10 mouse cellular contexts compared by ENCODE assay signal in genomic region chr15:96253827-96254226, GRCm38 (mm10). TPM values are rescaled to one million over a fixed set of nuclear protein-coding genes. Genes with fewer than 3 reads are reported as not detected.
A peak's percentile ranks its signal among the peaks of the same experiment; 100 is the strongest.
DNase-seq lines count a peak whose midpoint lies in the region; ATAC-seq and TF ChIP-seq lines count a peak whose summit lies in the region.
"Had no signal": no experiment of that assay in that cellular context is flagged by ENCODE, and none has a peak within 500 bp of the region (broad histone marks: within the 10 kb centered on the region; RNA-seq: fewer than 3 reads in every experiment).

No protein-coding gene starts in this region.

- H3K4me1 ChIP-seq in lung, adult 2 months (ENCODE audit: control insufficient read depth, insufficient read depth, low read length) = peaks cover 2% of the 10 kb centered on the region; the same call in 1 of the 2 replicates
- H3K4me1 ChIP-seq in forebrain, embryonic 11.5 days (replicated peaks; ENCODE audit: control insufficient read depth, insufficient read depth, low read length) = 0 out of 2 replicates have a peak, but pooled peaks cover 2% of the 10 kb centered on the region
- peaks cover 17% of the 10 kb centered on the region for H3K4me1 ChIP-seq in limb, embryonic 10.5 days
- peaks cover 10% of the 10 kb centered on the region for H3K4me1 ChIP-seq in neural tube, embryonic 15.5 days

- 6% methylated on average over 7 of the region's 7 CpGs for WGBS in lung, adult 2 months
- WGBS in forebrain, embryonic 11.5 days = 4% methylated on average over 7 of the region's 7 CpGs
- 3% methylated on average over 7 of the region's 7 CpGs for WGBS in limb, embryonic 10.5 days
- WGBS in neural tube, embryonic 15.5 days = 0% methylated on average over 7 of the region's 7 CpGs

- DNase-seq in lung, adult 2 months = no peak
- DNase-seq in lung, adult 18-20 months = no peak
- peak; percentile 53 for DNase-seq in forebrain, embryonic 11.5 days (ENCODE audit: low spot score)
- DNase-seq in limb, embryonic 10.5 days (ENCODE audit: low spot score) = no peak
- DNase-seq in cerebellum, postnatal 36 days = no peak
- no peak for DNase-seq in right cerebral cortex, postnatal 4 days
- DNase-seq in T-cell, adult 2 months (ENCODE audit: low spot score) = no peak

- no peak for TF ChIP-seq CTCF in lung, adult 2 months (IDR thresholded peaks at IDR 0.05; ENCODE audit: insufficient read depth, low read length)

- peak overlapping the region; percentile 14; the same call in 1 of the 2 replicates for H3K9ac ChIP-seq in forebrain, embryonic 11.5 days (ENCODE audit: low read length)
- H3K9ac ChIP-seq in neural tube, embryonic 15.5 days (replicated peaks) = no peak overlapping the region

- no peak overlapping the region for H3K27ac ChIP-seq in forebrain, embryonic 11.5 days (ENCODE audit: low read depth, low read length)
- peak overlapping the region; percentile 30; the same call in 1 of the 2 replicates for H3K27ac ChIP-seq in limb, embryonic 10.5 days
- no peak overlapping the region for H3K27ac ChIP-seq in neural tube, embryonic 15.5 days (replicated peaks)
- H3K27ac ChIP-seq: macrophage had no signal

- H3K36me3 ChIP-seq in forebrain, embryonic 11.5 days (ENCODE audit: control insufficient read depth, insufficient read depth, low read length) = no peaks in the 10 kb centered on the region
- no peaks in the 10 kb centered on the region for H3K36me3 ChIP-seq in limb, embryonic 10.5 days
- no peaks in the 10 kb centered on the region for H3K36me3 ChIP-seq in neural tube, embryonic 15.5 days

- peak overlapping the region; percentile 13 for H3K4me3 ChIP-seq in lung, adult 2 months (replicated peaks; ENCODE audit: extremely low read depth, low read depth, low read length)
- H3K4me3 ChIP-seq in forebrain, embryonic 11.5 days (ENCODE audit: low read depth, low read length) = peak overlapping the region; percentile 22
- H3K4me3 ChIP-seq in limb, embryonic 10.5 days = peak overlapping the region; percentile 44
- peak overlapping the region; percentile 30; the same call in 1 of the 2 replicates for H3K4me3 ChIP-seq in neural tube, embryonic 15.5 days (replicated peaks)
- H3K4me3 ChIP-seq: erythroblast, embryonic 14.5 days had no signal

- H3K27me3 ChIP-seq in forebrain, embryonic 11.5 days (ENCODE audit: control insufficient read depth, insufficient read depth, low read length) = no peaks in the 10 kb centered on the region
- H3K27me3 ChIP-seq in limb, embryonic 10.5 days (ENCODE audit: low read depth, poor library complexity, severe bottlenecking) = peaks cover 10% of the 10 kb centered on the region; the same call in 1 of the 2 replicates
- no peaks in the 10 kb centered on the region for H3K27me3 ChIP-seq in neural tube, embryonic 15.5 days (replicated peaks)

- peak overlapping the region; percentile 53; the same call in 1 of the 2 replicates for H3K4me2 ChIP-seq in forebrain, embryonic 11.5 days (ENCODE audit: low read depth, low read length, severe bottlenecking)
- H3K4me2 ChIP-seq in neural tube, embryonic 15.5 days = peak overlapping the region; percentile 62

- ATAC-seq in forebrain, embryonic 11.5 days (replicated peaks; ENCODE audit: low FRiP score) = no peak; the same call in 1 of the 2 replicates
- no peak for ATAC-seq in neural tube, embryonic 15.5 days (ENCODE audit: low FRiP score)

- no peaks in the 10 kb centered on the region for H3K9me3 ChIP-seq in forebrain, embryonic 11.5 days (ENCODE audit: control insufficient read depth, low read length)
- H3K9me3 ChIP-seq in limb, embryonic 10.5 days (replicated peaks) = no peaks in the 10 kb centered on the region
- no peaks in the 10 kb centered on the region for H3K9me3 ChIP-seq in neural tube, embryonic 15.5 days (replicated peaks)

- TF ChIP-seq POLR2A in lung, adult 2 months (IDR thresholded peaks at IDR 0.05; ENCODE audit: borderline replicate concordance, extremely low read depth, low read depth, low read length) = no peak

RNA-seq across cellular contexts. Expression of gene Arid2, which starts 33.5 kb away (rescaled TPM):
- 17.4 and 17.5 TPM in 2 replicates for polyA plus RNA-seq in lung, adult 2 months (2012; rRNA removed)
- polyA plus RNA-seq in forebrain, embryonic 11.5 days (2014; fragmentation: Nextera tagmentation; extraction: Ambion mirVana) = 42.4 and 47.4 TPM in 2 replicates
- polyA plus RNA-seq in limb, embryonic 10.5 days (2016; fragmentation: Nextera tagmentation; extraction: Ambion mirVana) = 29.5 and 34.9 TPM in 2 replicates
- 15.9 and 18.1 TPM in 2 replicates for polyA plus RNA-seq in neural tube, embryonic 15.5 days (2015; fragmentation: Nextera tagmentation; extraction: Ambion mirVana)
